Mouse (Mus musculus): ENCODE data around the gene Ddost.
"Not testable (repeated sequence)": the region's sequence is repeated elsewhere in the genome, so short reads cannot be mapped to it uniquely, and the experiment has no call there.

Gene Ddost

GRCm38 (mm10) chr4:138311595-138311994 is 7.1 kb downstream of the Ddost start:
- DNase-seq (ENCODE audit: low spot score in 2 of 2) = peak in 1 of 2 experiments; percentile 43

- DNase-seq (ENCODE audit: low spot score in 2 of 2) = no peak
Measured at GRCm38 (mm10) chr4:138312105-138312504, 7.6 kb downstream of the Ddost start.

DNA sequence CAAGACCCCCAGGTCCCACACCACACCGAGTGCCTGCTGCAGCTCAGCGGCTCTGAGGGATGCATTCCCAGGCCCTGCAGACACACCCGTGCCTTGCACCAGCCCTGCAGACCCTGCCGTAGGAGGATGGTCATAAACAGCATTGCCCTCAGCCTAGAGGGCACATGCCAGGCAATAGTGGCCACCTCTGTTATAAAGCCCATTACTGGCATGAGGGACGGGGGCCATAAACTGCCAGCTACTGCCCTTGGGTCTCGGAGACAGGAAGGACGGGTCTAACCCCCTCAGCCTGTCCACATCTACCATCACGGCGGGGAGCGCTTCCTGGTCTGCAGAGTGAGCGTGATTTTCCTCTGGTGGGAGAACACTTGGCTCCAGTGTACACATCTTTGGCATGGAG is 8.5 kb downstream of the Ddost start:
- DNase-seq (ENCODE audit: low spot score in 2 of 2) = no peak

DNA sequence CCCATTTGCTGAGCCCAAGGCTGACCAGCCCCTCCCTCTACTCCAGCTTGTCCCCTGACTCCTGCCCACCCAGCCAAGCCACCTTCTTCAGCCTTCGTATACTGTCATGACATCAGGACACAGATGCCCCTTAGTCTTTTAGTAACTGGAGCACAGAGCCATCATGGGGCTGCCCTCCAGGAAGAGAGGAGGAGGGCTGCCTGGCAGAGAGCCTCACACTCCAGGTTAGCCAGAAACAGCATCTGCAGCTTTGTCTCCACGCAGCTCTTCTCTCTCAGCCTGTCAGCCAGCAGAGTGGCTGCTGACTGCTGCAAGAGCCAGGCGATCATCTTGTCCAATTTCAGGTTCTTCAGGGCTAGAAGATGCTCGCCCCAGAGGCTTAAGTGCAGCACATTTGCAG is 9.3 kb downstream of the Ddost start:
- DNase-seq (ENCODE audit: low spot score in 2 of 2) = no peak

GRCm38 (mm10) chr4:138315781-138316180 is 11.3 kb downstream of the Ddost start:
- no peak for DNase-seq (ENCODE audit: low spot score in 2 of 2)

- DNase-seq (ENCODE audit: low spot score in 2 of 2) = no peak
Measured at GRCm38 (mm10) chr4:138316369-138316768, 11.8 kb downstream of the Ddost start.

GRCm38 (mm10) chr4:138318509-138319266 is 14.2 kb downstream of the Ddost start:
- peak; percentile 50 to 58 for DNase-seq (ENCODE audit: low spot score in 2 of 2)

DNA sequence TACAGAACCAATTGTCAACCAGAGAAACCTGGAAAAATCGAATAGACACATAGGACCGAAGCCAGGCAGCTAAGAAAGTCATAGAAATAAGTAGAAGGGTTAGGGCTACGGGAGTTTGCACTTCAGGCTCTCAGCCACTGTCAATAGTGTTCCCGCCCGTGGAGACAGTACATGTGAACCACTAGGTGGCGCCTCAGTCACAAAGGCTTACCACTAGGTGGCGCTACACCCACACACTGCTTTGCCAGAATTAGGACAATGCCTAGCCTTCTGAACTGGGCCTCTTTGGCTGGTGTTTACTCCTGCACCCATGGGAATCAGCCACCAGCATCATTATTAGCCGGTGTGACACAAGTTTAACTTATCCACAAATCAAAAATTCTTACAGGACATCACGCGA is 15.0 kb downstream of the Ddost start:
- peak; percentile 86 to 92 for DNase-seq (ENCODE audit: low spot score in 2 of 2)

- no peak for DNase-seq (ENCODE audit: low spot score in 2 of 2)
Measured at GRCm38 (mm10) chr4:138320711-138321110, 16.2 kb downstream of the Ddost start.

GRCm38 (mm10) chr4:138321488-138321887 is 17.0 kb downstream of the Ddost start:
- DNase-seq (ENCODE audit: low spot score in 2 of 2) = no peak

DNA sequence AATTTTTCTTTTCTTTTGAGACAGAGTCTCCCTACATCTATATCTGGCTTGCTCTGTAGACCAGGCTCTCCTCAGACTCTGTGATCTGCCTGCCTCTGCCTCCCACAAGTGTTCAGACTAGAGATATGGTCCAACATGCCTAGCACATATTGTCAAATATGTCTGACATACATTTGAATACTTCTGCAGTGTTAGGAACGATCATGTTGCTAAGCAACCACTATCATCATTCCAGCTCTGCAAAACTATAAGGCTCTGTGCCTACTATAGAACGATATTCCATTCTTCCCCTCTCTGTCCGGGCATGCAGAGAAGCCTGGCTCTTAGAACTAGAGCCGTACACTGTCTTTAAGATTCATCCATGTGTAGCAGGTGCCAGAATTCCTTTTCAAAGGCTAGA is 18.2 kb downstream of the Ddost start:
- no peak for DNase-seq (ENCODE audit: low spot score in 2 of 2)

DNA sequence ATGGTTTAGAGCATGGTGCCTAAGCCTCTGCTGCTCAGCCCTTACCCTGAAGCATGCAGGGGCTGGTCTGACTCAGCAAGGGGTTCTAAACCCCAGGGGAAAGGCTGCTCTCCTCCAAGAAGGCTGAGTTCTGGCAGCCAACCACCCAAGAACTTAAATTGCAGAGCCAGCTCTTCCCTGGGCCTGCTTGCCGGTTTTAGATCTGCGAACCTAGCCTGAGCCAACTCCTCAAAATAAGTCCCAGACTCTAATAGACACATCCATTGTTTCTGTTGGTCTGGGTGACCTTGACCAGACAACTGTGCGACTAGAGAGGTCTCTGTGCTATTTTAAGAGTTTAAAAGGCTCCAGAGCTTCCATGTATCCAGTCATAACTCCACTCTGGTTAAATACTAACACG is 19.2 kb downstream of the Ddost start:
- no peak for DNase-seq (ENCODE audit: low spot score in 2 of 2)

GRCm38 (mm10) chr4:138324451-138324850 is 19.9 kb downstream of the Ddost start:
- DNase-seq (ENCODE audit: low spot score in 2 of 2) = no peak

- DNase-seq (ENCODE audit: low spot score in 2 of 2) = peak; percentile 91 to 92
Measured at GRCm38 (mm10) chr4:138325466-138326076, 21.0 kb downstream of the Ddost start.

GRCm38 (mm10) chr4:138326077-138326695 is 21.7 kb downstream of the Ddost start, which contains the start of gene Pink1:
Pink1 (minus strand) TSS chr4:138326307.
- peak; percentile 91 to 94 for DNase-seq (ENCODE audit: low spot score in 2 of 2)

GRCm38 (mm10) chr4:138327155-138327554 is 22.6 kb downstream of the Ddost start:
- DNase-seq (ENCODE audit: low spot score in 2 of 2) = not testable (repeated sequence)

DNA sequence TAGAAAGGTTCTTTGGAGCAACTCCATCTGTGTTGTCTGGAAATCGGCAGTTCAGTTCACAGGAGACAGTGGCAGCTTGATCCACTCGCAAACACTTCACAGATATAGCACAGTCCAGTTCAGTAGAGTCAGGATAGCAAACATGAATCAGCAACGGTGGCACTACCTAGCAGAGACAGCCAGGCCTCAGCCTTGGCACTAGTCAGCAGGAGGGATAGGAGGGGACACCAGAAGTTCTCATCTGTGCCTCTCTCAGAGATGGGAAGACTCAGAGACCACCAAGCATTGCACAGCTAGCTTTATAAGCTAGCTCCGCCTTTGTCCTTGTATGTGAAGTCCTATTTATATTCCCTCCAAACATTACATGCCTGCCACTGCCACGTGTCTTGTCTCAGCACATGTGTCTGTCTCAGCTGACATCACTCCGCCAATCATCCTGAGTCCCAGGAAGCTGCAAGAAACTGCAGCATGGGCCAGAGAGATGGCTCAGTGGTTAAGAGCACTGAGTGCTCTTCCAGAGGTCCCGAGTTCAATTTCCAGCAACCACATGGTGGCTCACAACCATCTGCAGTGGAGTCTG is 23.5 kb downstream of the Ddost start:
- no peak for DNase-seq (ENCODE audit: low spot score in 2 of 2)

- no peak for DNase-seq (ENCODE audit: low spot score in 2 of 2)
Measured at GRCm38 (mm10) chr4:138330264-138330671, 25.7 kb downstream of the Ddost start.

GRCm38 (mm10) chr4:138331647-138332046 is 27.1 kb downstream of the Ddost start:
- no peak for DNase-seq (ENCODE audit: low spot score in 2 of 2)

DNA sequence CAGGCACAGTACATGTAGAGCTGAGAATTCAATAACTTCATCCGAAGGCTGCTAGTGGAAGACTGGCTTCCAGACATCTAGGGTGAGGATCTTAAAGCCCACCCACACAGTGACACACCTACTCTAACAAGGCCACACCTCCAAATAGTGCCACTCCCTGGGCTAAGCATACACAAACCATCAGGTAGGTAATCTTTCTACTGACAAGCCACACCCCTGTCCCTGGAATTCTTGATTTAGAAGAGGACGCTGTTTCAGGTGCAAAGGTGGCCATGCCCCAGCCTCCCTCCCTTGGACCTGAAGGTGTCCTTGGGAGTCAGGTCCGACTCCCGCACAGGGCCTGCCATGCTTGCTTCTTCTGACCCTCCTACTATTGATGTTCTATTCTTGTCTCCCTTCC is 28.6 kb downstream of the Ddost start:
- no peak for DNase-seq (ENCODE audit: low spot score in 2 of 2)

- no peak for DNase-seq (ENCODE audit: low spot score in 2 of 2)
Measured at GRCm38 (mm10) chr4:138335036-138335435, 30.5 kb downstream of the Ddost start.

DNA sequence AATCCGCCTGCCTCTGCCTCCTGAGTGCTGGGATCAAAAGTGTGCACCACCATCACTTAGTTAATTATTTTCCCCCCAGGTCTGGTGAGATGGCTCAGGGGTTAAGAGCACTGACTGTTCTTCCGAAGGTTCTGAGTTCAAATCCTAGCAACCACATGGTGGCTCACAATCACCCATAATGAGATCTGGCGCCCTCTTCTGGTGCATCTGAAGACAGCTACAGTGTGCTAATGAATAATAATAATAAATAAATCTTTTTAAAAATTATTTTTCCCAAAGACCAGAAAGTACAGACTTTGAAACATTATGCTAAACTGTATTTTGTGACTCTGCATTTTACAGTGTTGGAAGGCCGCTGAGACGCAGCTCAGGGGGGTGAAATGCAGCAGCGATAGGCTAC is 31.1 kb downstream of the Ddost start:
- no peak for DNase-seq (ENCODE audit: low spot score in 2 of 2)

DNA sequence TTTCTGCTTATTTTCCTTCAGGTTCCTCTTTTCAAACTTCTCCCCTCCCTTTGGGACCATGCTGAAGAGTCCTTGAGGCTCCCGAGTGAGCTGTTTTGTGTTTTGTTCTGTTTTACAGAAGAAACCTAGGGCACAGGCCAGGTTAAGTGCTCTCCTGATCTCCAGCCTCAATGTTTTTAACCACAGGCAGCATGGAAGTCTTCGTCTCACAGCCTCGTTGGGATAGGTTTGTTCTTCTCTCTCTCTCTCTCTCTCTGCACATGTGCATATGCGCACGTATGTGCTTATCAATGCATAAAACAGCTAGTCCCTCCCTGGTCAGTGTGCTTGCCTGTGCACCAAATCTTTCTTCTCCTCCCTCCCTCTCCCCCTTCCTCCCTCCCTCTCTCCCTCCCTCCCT is 32.3 kb downstream of the Ddost start:
- no peak for DNase-seq (ENCODE audit: low spot score in 2 of 2)

Data from frontal cortex, postnatal 36 days (tissue).